Mouse (Mus musculus) heart, adult 9 months (tissue): ENCODE measurements around the gene Clca3a1.

Source experiments
- DNase-seq, 2 experiments: peaks; one replicate each; pipeline ENCODE4 v3.0.0; 2022; ENCODE audit warnings: low spot score in 2 of 2

Gene Clca3a1

DNA sequence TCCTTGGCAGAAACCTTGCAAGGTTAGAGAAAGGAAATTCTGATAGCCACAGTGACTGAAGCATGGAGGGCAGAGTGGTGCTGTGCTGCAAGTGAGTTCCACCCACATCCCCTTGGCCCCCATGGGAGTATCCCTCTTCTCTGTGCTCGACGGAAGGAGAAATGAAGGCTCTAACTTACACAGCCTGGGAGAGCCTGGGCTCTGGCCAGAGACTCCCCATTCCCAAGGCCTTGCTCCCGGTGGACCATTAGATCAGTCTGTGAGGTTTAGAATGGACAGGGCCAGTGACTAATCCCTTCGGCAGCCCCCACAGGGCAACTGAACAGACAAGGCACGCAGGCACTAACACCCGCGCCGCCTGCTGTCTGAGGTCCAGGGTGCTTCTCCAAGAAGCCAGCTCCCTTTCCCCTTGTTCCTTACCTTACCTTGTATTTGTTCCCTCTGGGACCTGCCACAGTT lies 81.0 kb downstream of the Clca3a1 start:
- DNase-seq = peak in 1 of 2 experiments; percentile 33
